Mouse (Mus musculus): ENCODE results near the gene Adipor1.

DNA sequence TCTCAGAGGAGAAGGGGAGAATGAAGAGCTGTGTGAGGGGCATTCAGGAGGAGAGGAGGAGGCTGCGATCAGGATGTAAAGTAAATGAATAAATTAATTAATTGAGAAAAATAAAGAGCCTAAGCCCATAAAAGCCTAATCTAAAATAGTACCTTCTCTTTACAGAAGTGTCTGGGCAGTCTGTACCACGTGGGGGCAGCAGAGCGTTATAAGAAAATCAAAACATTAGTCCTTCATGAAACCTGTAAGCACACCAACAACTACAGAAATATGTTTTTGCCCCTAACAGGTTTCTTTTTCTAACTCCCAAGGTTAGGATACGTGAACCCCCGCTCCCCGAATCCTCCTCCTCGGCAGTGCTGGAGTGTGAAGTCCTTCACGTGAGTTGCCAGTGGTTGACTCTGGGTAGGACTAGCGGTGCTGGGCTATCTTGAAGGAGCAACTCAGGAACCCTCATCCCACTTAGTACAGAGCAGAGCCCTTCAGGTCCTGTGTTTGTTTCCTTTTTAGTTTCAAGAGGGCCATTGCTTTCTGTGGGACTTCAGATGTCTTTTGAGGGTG, 46.3 kb upstream of the Adipor1 start:
- TF ChIP-seq CTCF (conservative IDR thresholded peaks at IDR 0.05; ENCODE audit: insufficient read depth, insufficient read length, low read depth, low read length) (peak; percentile 61), POLR2A (IDR thresholded peaks at IDR 0.05; ENCODE audit: low read depth, low read length) (no peak)
